Mouse (Mus musculus) adrenal gland, adult 18-20 months (tissue): ENCODE measurements around the gene Txnrd3. TPM values are rescaled to one million over a fixed set of nuclear protein-coding genes. Genes with fewer than 3 reads are reported as not detected.

Experiments
- total RNA-seq, 2 experiments: library from RNA; stranded (reverse); gene quantifications; 1 replicate in 1 of 2; 2 replicates in 1 of 2; pipeline ENCODE4 v1.2.3; 2021

Gene Txnrd3
- total RNA-seq, 2 experiments from 2014 or later, result 10.2 to 10.7 TPM

Other genes with a start within 250 kb of the Txnrd3 start
- gene Chchd6, start 48.3 kb upstream of the Txnrd3 start, total RNA-seq, result 10 to 100 TPM; 30.3 to 51.6 TPM
- gene Vmn1r40, start 63.6 kb downstream of the Txnrd3 start, total RNA-seq, result not detected
- not detected for gene Vmn1r41, start 96.8 kb downstream of the Txnrd3 start, total RNA-seq
- not detected for gene Vmn1r42, start 232.4 kb downstream of the Txnrd3 start, total RNA-seq
- gene Vmn1r43, start 232.4 kb downstream of the Txnrd3 start, total RNA-seq, result not detected
- not detected for gene Vmn1r44, start 239.7 kb downstream of the Txnrd3 start, total RNA-seq